Mouse (Mus musculus): Measurements from ENCODE around the gene Zfp85. TPM values are rescaled to one million over a fixed set of nuclear protein-coding genes. Genes with fewer than 3 reads are reported as not detected.

Zfp85 gene
- total RNA-seq, 2 experiments from 2014 or later: 1.9 to 2.1 TPM

Other genes starting within 250 kb of the Zfp85 start
- not detected for gene Gm26965, start 229.1 kb downstream of the Zfp85 start, total RNA-seq (2021)
- gene Zfp87, start 229.1 kb downstream of the Zfp85 start, total RNA-seq (2021): 1 to 10 TPM; 6.3 to 7.0 TPM
- gene Zfp748, start 201.4 kb downstream of the Zfp85 start, total RNA-seq (2021): 1 to 10 TPM; 3.3 to 4.6 TPM
- 1 to 10 TPM; 3.3 to 3.7 TPM for gene Zfp729b, start 145.5 kb downstream of the Zfp85 start, total RNA-seq (2021)
- gene Gm49345, start 117.5 kb downstream of the Zfp85 start, total RNA-seq (2021): 1 to 10 TPM in 1 of 2 experiments, under 1 TPM in 1; 0.70 to 1.8 TPM
- gene Zfp729a, start 117.4 kb downstream of the Zfp85 start, total RNA-seq (2021): 1 to 10 TPM; 3.9 to 5.2 TPM
- 1 to 10 TPM; 5.1 to 6.1 TPM for gene Zfp738, start 68.2 kb downstream of the Zfp85 start, total RNA-seq (2021)
- 1 to 10 TPM; 4.6 to 5.9 TPM for gene Zfp65, start 26.1 kb downstream of the Zfp85 start, total RNA-seq (2021)
- gene Zfp493, start 24.5 kb upstream of the Zfp85 start, total RNA-seq (2021): 1 to 10 TPM in 1 of 2 experiments, under 1 TPM in 1; 0.89 to 3.5 TPM
- gene Zfp273, start 58.5 kb upstream of the Zfp85 start, total RNA-seq (2021): 1 to 10 TPM; 1.3 to 2.5 TPM
- gene Gm10037, start 75.9 kb upstream of the Zfp85 start, total RNA-seq (2021): not detected
- not detected for gene BC048507, start 108.1 kb upstream of the Zfp85 start, total RNA-seq (2021)

All from gastrocnemius, postnatal 10 days (tissue).